Mouse (Mus musculus) adrenal gland, postnatal 25 days (tissue): ENCODE measurements around the gene Fkbp10. TPM values are rescaled to one million over a fixed set of nuclear protein-coding genes. Genes with fewer than 3 reads are reported as not detected.
A peak's percentile ranks its signal among the peaks of the same experiment; 100 is the strongest.

ENCODE experiments used
- DNase-seq: peaks from one replicate; pipeline ENCODE4 v3.0.0; 2021; ENCODE audit warnings: mixed read lengths
- total RNA-seq: library from RNA; stranded (reverse); gene quantifications from 2 replicates; pipeline ENCODE4 v1.2.3, GENCODE M21; 2021

Gene Fkbp10
- total RNA-seq, 1 experiment from 2014 or later: 23.8 TPM

DNA sequence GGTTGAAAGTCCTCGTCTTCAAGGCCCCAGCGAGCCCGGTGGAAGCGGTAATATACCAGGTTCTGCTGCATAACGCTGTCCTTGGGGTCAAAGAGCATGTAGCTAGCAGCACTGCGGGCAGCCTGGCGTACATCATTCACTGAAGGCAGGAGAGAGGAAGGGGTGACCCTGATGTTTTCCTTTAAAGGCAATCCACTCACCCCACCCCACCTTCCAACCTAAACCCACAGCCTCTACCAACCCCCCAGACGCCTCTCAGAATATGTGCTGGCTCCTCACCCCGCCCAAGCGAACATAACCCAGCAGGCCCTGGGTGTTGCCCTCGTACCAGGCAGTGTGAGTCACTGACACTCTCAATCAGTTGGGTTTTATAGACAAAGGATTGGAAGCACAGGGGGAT, 3.8 kb upstream of the Fkbp10 start:
- no peak for DNase-seq

DNA sequence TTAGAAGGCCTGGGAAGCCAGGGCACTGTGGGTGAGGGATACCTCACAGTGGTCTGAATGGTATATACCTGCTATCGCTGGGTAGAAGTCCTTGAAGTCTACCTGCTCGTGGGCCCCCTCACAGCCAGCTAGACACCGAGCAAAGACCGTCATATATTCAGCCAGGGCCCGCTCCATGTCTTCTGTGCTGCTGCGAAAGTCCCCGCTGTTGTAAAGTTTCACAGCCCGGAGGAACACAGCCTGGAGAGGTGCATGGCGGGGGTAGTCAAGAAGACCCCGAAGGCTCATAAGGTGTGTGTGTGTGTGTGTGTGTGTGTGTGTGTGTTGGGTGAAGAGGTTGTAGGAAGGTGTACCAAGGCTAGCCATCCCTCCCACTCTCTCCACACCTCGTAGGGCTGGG, 2.0 kb upstream of the Fkbp10 start:
- DNase-seq: no peak

DNA sequence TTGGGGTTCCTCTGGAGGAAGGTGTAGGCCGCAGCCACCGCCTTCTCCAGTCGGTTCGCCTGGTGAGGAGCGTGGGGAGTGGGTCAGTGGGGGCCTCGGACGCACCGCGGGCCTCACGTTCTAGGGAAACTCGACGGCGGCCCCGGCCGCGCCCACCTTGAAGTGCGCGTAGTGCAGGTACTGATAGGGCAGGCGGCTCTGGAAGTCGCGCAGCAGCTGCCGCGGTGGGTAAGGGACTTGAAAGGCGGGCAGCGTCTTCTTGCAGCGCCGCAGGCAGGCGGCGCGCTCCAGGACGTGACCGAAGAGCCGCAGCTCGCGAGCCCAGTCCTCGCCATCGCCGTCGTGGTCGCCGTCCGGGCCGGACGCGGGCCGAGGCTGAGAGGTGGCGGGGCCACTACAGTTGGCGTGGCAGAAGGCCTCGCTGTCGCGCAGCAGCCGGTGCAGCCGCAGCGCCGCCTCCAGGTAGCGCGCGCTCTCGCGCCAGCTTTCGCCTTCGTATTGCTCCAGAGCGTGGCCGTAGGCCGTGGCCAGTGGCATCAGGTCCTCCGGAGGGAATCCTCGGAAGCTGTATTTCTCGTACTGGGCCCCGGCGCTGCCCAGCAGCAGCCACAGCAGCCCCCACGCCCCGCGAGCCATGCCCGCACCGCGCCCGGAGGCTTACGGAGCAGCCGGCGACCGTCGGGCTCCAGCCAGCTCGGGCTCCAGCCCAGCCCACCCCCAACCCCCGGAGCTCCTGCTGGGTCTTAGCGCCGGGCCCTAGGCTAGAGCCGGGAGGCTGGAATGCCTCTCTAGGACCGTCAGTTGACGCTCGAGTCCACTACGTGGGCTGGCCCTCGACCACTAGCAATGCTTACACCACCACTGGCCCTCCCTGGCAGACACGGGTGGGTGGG, 1.2 kb upstream of the Fkbp10 start, which contains the start of gene P3h4:
P3h4 (minus strand) TSS at position 816 of the 893 bp plus-strand sequence.
- DNase-seq: peak; percentile 85

DNA sequence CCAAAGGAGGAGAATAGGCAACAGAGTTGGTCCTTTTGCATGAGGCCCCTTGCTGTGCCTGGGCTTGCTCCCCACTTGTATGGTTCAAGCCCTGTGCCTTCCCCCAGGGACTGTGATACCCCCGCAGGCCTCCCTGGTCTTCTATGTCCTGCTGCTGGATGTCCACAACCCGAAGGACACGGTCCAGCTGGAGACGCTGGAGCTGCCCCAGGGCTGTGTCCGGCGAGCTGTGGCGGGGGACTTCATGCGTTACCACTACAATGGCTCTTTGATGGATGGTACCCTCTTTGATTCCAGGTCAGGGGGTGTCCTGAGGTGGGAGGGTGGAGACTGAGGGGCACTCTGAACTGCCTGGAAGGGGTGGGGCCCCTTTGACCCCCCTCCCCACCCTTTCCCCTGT, 6.0 kb downstream of the Fkbp10 start:
- DNase-seq: no peak

DNA sequence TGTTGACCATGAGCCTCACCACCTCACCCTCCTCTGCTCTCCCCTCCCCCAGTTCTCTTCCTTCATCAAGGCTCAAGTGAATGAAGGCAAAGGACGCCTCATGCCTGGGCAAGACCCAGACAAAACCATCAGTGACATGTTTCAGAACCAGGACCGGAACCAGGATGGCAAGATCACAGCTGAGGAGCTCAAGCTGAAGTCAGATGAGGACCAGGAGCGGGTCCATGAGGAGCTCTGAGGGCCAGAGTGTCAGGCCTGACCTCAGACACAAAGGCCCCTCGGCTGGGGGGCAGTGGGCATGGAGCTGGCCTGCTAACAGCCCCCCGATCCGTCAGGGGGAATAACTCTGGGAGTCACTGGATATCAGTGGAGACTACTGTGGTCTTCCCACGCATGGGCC, 8.3 kb downstream of the Fkbp10 start:
- no peak for DNase-seq

DNA sequence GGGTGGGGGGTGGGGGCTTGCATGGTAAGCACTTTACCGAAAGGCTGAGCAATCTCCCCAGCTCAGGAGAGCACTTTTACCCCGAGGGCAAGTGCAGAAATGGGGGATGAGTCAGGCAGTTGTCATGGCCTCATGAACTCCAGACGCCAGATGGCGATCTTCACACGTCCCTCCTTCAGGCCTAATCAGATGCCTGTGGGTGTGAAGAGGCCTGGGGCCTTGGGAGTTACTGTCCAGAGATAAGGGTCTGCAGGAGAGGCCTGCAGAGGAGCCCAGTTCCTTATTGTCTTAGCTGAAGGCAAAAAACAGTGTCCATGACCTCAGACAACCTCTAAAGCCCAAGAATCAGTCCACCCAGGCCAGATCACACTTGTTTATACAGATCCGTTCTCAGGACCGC, 10.4 kb downstream of the Fkbp10 start:
- peak; percentile 79 for DNase-seq

DNA sequence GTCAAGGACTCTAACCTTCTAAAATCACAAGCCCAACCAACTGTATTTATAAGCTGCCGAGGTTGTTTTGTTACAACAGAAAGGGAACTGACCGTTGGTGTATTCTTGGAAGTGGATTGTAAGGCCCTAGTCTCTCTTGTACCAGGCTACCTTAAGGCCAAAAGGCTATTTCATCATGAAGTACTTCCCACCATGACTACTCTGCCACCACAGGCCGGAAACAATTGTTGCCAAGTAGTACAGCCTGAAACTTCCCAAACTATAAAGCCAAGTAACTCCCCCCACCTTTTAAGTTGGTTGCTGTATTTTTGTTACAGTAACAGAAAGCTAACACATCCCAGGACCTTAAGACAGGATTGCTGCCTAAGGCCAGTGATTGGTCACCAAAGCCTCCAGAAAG, 11.3 kb downstream of the Fkbp10 start:
- DNase-seq: no peak

DNA sequence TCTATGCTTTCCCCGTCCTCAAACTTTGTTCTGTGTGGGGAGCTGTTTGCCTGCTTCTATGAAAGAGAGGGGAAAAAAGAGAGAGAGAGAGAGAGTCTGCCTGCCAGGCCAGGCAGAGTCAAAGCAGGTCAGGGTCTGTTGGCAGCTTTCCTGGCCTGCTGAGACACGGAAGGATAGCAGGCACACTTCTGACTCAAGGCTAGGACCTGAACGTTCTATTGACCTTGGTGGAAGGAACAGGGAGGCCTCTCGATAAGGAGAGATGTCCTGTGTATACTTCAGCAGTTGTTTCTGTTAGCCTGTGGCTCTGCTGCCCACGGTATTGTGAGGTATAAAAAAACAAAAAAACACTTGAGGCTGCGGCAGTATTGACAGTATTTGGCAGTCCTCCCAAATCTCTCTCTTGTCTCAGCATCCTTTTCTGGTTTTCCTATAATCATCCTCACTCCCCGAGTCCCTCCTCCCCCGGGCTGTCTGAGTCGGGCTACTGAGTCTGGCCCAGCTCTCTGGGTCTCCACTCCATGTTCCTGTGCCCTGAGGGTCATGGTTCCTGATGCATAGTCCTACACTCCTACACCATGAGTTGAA, 13.2 kb downstream of the Fkbp10 start:
- peak; percentile 81 for DNase-seq

DNA sequence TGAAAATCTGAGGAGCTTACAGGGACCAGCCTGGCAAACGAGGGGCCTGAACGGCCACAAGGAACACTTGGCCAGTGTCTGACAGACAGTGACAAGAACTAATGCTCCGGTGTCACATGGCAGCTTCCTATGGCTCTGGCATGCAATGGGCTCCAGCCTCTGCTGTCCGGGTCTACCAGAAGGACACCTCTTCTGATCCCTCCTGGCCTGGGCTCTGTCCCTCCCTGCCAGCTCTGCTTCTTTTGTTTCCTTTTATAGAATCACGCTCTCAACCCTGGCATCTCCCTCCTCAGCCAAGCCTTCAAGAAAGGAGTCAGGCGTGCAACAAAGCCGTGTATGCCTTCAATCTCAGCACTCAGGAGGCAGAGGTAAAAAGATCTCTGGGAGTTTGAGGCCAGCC, 14.6 kb downstream of the Fkbp10 start:
- DNase-seq: no peak

DNA sequence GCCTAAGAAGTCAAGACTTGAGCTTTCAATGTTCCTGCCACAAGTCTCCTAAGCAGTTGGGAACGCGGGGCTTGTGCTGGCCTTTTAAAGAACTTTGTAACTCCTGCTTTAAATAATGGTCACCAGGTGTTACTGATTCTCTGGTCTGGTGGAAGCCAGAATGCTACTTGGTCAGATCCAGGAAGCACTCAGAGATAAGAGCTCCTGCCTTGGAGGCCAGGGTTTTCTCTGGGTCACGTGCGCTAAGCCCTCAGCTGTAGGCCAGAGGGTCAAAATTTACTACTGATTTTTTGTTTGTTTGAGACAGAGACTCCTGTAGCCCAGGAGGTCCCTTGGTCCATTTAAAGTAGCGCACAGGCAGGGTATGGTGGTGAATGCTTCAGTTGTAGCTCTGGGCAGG, 16.5 kb downstream of the Fkbp10 start:
- no peak for DNase-seq

DNA sequence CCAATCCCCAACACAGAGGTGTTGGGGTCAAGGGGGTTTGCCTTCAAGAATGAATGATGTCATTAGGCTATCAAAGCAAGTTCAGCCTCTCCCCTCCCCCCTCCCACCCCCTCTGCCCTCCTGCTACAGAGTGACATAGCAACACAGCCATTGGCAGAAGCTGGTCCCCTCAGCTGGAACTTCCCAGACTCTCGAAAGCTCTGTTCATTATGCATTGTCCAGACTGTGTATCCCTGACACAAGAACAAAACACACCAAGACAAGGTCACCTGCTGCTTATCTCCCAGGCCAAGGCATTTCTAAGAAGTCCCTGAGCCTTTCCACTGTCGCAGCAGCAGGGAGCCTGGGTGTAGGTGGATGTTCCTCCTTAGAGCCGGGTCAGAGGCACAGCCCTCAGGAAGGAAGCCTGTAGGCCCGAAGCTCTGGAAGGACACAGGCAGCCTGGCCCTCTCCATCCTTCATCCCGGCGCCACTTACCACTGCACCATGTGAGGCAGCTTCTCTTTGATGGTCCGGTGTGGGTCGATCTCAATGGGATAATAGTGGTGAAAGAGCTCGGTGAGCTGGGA, 20.3 kb downstream of the Fkbp10 start:
- DNase-seq: no peak

DNA sequence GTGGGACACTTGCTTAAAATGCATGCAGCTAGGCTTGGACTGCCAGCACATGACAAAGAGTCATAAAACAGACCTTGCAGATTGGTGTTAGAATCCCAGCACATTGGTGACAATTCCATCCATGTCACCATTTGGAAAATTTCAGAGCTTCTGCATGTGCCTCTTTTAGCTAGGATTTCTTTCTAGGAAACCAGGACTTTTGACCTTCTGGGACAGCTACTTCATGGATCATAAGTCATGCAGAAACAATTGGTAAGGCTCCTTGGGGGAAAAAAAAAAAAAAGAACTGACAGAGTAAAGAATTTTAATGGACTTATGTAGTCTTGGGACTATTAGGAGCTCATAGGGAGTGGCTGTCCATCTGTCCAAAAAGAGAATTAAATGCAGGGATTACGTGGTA, 22.4 kb downstream of the Fkbp10 start:
- DNase-seq: no peak

DNA sequence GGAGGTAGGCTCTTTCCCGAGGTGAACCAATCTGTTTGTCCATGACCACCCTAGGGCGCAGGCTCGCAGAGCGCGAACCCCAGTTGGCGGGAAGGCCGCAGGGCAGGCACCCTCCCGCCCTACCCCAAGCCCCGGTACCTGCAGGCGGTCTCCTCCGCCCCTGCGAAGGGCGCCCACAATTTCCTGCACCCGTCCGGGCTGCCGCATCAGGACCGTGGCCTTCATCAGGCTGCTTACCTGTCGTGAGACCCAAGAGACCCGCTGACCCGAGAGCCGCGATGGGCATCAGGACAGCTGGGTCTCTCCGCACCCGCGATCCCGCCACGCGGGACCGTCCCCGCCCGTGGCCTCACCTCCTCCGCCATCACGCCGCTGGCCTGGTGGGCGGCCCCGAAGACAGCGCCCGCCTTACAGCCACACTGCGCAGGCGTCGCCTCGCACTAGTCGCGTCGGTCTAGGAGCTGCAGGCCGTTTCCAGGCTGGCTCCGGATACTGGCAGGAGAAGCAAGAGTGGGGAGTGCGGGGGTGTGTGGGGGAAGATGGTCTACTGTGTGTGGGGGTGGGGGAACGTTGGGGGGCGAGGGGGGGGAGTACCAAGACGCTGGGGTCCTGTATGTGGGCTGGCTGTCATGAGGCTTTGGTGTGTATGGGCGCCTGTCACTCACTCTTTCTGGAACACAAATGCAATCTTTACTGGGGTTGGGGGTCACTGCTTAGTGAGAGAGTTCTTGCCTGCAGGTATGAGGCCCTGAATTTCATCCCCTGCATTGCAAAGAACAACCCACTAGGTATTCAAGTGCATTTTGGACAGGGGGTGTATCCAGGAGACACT, 25.4 kb downstream of the Fkbp10 start:
- DNase-seq: peak; percentile 89

DNA sequence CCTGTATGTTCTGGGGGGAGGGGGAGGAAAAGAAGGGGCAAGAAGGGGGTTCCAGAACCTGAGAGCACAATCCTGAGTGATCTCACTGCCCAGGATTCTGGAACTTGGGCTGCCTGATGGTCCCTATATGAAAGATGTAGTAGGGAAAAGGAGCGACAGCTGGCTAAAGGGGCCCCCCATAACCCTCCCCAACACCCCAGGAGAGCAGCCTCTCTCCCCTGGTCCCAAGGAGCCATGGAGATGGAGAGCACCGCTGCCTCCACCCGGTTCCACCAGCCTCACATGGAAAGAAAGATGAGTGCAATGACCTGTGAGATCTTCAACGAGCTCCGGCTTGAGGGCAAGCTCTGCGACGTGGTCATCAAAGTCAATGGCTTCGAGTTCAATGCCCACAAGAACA, 26.3 kb downstream of the Fkbp10 start, which contains the start of the genes Nt5c3b and Klhl10:
Nt5c3b (minus strand) TSS at position 12 of the 400 bp plus-strand sequence.
Klhl10 (plus strand) TSS at position 121 of the 400 bp plus-strand sequence.
- no peak for DNase-seq

DNA sequence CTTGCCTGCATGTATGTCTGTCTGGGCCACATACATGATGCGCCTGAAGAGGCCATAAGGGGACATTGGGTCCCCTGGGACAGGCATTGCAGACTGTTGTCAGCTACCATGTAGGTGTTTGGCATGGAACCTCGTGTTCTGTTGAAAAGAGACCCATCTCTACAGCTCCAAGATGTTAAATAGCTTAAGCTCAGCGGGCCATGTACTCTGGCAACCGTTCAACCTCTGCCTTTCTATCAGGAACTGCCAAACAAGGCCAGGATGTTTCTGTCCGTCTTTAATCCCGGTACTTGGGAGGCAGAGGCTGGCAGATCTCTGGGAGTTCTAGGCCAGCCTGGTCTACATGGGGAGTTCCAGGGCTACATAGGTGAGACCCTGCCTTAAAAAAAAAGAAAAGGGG, 27.1 kb downstream of the Fkbp10 start:
- no peak for DNase-seq

DNA sequence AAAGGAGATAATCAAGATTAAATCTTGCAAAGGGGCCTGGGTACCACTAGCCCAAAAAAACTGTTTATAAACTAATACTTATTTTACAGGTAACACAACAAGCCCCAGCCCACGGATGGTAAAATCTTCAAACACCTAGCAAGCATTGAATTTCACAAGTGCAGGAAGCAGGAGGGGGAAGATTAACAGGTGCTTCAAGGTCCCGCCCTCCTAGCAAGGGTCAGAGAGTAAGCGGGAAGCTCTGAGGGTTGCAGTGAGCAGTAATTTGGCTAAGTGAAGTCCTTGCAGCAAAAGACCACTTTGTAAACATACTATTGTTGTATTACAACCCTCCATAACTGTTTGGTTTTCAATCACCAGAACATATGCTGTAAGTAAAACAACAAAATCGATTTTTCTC, 41.8 kb downstream of the Fkbp10 start:
- DNase-seq: no peak

DNA sequence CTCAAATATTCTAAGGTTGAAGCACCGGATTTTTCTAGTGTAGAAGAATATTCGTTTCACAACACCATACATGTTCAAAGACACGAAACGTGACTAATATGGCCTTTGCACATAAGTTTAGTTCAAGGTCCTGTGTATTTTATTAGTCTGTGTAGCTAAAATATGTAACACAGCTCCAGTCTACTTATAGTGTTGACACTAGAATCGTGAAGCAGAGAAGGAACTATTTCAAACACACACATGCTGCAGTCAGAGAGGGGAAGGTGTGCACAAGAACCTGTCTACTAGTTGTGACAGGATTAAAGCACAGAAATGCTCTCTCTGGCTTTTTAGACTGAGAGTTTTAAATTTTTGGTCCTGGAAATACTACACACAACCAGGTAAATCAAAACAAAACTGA, 42.2 kb downstream of the Fkbp10 start:
- DNase-seq: no peak

DNA sequence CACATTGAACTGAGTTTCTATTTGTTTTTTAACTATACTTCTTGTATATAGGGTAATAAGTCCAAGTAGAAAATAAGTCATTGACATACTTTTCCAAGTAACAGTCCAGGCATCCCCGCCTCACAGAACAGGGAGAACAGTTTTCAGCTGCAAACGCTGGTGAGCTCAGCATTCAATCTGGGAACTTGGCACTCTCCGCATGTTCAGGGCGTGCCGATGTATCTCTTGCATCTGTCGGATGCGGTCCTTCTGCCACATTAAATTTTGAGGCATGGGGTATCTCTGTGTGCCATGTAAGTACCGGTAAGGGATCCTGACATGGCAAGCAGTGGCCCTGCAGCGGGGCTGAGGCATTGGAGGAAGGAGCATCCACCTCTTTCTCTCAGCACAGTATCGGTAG, 47.2 kb downstream of the Fkbp10 start:
- DNase-seq: no peak

DNA sequence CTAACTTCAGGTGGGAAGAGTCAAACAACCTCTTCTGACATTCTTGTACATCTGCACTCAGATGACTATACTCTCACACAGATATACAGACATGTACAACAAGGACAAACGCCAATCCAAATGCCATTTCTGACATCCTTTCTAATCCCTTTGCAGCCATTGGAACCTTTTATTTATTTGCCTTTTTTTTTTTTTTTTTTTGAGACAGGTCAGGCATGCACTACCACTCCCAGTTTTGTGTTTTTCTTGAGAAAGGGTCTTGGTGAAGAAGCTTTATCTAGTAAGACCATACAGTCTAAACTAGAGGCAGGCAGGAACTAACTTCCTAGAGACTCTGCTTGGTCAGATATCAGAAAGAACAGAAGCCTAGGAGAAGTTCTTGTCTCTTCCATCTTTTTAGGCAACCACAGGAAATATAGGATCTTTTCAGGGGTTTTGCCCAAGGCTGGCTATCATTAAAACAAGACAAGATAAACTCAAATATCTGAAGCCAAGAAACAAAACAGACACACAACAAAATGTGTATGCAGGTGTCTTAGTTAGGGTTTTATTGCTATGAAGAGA, 49.8 kb downstream of the Fkbp10 start:
- DNase-seq: no peak

DNA sequence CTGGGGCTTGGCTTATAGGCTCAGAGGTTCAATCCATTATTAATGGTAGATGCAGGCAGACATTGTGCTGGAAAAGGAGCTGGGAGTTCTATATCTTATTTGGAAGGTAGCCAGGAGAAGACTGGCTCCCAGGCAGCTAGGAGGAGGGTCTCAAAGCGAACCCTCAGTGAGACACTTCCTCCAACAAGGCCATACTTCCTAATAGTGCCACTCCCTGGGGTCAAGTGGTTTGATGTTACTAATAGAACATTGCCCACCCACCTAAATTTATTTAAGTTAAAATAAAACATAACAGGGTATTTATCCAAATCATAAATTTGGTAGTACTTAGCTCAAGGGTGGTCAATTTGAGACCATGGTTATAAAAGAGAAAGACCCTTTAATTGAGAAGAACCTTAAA, 50.3 kb downstream of the Fkbp10 start:
- no peak for DNase-seq

DNA sequence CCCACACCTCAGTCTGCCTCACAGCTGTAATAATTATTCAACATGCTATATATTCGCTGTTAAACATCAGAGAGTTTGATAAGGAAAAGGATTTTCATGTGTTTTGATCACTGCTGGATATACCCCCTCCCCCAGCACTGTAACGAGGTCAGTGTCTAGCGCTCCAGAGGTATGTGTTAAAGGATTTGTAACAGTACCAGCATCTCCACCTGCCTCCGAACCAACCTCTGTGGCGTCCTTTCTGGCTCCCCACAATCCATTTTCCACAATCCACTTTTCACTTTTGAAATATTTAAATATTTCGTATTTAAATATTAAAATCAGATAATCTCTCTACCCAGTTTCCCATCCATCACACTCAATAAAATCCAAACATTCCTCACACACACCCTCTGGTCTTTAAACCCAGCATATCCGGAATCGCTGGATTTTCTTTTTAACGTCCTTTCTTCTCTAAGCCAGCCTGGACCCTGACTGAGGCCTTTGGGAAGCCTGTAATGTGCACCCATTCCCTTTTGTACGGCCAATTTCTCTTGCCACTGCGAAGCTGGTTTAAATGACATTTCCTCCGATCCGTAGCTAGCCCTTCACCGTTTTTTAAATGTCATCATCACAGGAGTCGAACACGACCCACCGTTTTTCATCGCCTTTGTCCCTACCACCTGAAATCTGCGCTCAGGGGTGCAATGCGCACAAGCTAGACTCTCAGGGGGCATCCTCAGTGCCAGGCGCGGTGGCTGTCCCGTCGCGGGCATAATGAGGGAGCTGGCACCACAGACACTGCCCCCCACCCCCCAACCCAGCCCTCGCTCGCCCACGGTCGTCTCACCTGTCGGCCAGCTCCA, 56.1 kb downstream of the Fkbp10 start:
- no peak for DNase-seq
